Mouse (Mus musculus): Measurements from ENCODE around the gene Tnfaip1. TPM values are rescaled to one million over a fixed set of nuclear protein-coding genes. Genes with fewer than 3 reads are reported as not detected.

The Tnfaip1 gene
- polyA plus RNA-seq, 1 experiment from 2014 or later: 58.4 TPM

DNA sequence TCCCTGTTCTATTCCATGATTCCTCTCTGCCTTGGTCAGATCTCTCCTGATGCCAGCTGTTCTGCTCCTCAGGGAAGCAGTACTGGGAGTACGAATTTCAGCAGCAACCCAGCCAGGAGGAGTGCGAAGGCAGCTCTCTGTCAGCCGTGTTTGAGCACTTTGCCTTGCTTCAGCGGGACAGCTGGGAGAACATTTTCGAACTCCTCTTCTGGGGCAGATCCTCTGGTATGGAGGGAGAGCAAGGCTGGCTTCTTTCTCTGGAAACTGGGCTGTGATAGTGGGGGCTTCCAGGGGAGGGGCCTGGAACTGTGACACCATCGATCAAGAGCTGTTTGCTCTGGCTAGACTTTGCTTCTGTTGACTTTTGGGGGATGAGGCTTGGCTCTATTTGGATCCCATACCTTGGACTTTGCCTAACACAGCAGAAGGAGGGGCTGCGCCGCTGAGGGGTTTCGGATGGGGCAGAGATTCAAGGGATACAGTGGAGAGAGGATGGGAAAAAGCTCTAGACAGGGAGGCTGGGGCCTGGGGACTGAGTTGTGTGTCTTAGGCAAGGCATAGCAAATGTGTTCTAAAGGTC lies 35.4 kb downstream of the Tnfaip1 start:
- H3K4me2 ChIP-seq (ENCODE audit: low read length): no peak overlapping the region
- DNase-seq (no peak), ATAC-seq (ENCODE audit: low FRiP score, low TSS enrichment) (no peak)
- WGBS: 80% methylated on average over 9 of the region's 9 CpGs
- H3K9ac ChIP-seq (replicated peaks; ENCODE audit: low read length): no peak overlapping the region; the same call in 1 of the 2 replicates
- 0 out of 2 replicates have a peak, but pooled peaks cover 5% of the 10 kb centered on the region for H3K27me3 ChIP-seq (ENCODE audit: control insufficient read depth, insufficient read depth, low read length)
- 0 out of 2 replicates have a peak, but pooled peaks cover 5% of the 10 kb centered on the region for H3K36me3 ChIP-seq (ENCODE audit: control insufficient read depth, insufficient read depth, low read length)
- no peaks in the 10 kb centered on the region for H3K9me3 ChIP-seq (ENCODE audit: control insufficient read depth, low read length)
- H3K4me3 ChIP-seq (replicated peaks; ENCODE audit: low read depth, low read length): no peak overlapping the region
- no peak overlapping the region for H3K27ac ChIP-seq (replicated peaks; ENCODE audit: low read depth, low read length)
- H3K4me1 ChIP-seq (ENCODE audit: control insufficient read depth, insufficient read depth, low read length): peaks cover 11% of the 10 kb centered on the region

- Histone ChIP-seq H3K9ac (replicated peaks; ENCODE audit: low read length) (no peak overlapping the region; the same call in 1 of the 2 replicates), H3K27me3 (ENCODE audit: control insufficient read depth, insufficient read depth, low read length) (0 out of 2 replicates have a peak, but pooled peaks cover 5% of the 10 kb centered on the region), H3K36me3 (ENCODE audit: control insufficient read depth, insufficient read depth, low read length) (no peaks in the 10 kb centered on the region), H3K27ac (replicated peaks; ENCODE audit: low read depth, low read length) (no peak overlapping the region), H3K4me2 (ENCODE audit: low read length) (no peak overlapping the region), H3K9me3 (ENCODE audit: control insufficient read depth, low read length) (no peaks in the 10 kb centered on the region), H3K4me3 (replicated peaks; ENCODE audit: low read depth, low read length) (no peak overlapping the region), H3K4me1 (ENCODE audit: control insufficient read depth, insufficient read depth, low read length) (peaks cover 23% of the 10 kb centered on the region)
- DNase-seq: no peak
- WGBS: 47% methylated on average over 16 of the region's 16 CpGs
- ATAC-seq (ENCODE audit: low FRiP score, low TSS enrichment): no peak
Measured at GRCm38 (mm10) chr11:78499543-78499942, 36.6 kb downstream of the Tnfaip1 start.

- Histone ChIP-seq H3K27me3 (ENCODE audit: control insufficient read depth, insufficient read depth, low read length) (0 out of 2 replicates have a peak, but pooled peaks cover 5% of the 10 kb centered on the region), H3K4me3 (replicated peaks; ENCODE audit: low read depth, low read length) (peak within 1 kb of the TSS; percentile 91), H3K27ac (replicated peaks; ENCODE audit: low read depth, low read length) (peak within 1 kb of the TSS; percentile 93), H3K9me3 (ENCODE audit: control insufficient read depth, low read length) (no peaks in the 10 kb centered on the region), H3K4me2 (ENCODE audit: low read length) (peak within 1 kb of the TSS; percentile 75), H3K9ac (replicated peaks; ENCODE audit: low read length) (peak within 1 kb of the TSS; percentile 57), H3K36me3 (ENCODE audit: control insufficient read depth, insufficient read depth, low read length) (no peaks in the 10 kb centered on the region), H3K4me1 (ENCODE audit: control insufficient read depth, insufficient read depth, low read length) (peaks cover 28% of the 10 kb centered on the region)
- WGBS: 45% methylated on average over 7 of the region's 7 CpGs
- ATAC-seq (ENCODE audit: low FRiP score, low TSS enrichment) (no peak), DNase-seq (no peak)
Measured at GRCm38 (mm10) chr11:78499004-78499403, 37.1 kb downstream of the Tnfaip1 start, which contains the start of gene Vtn. TSS of gene Vtn (plus strand) at chr11:78499091.

GRCm38 (mm10) chr11:78497544-78498522 lies 38.3 kb downstream of the Tnfaip1 start, which contains the start of gene Sarm1:
TSS of gene Sarm1 (minus strand) at chr11:78497754.
- Histone ChIP-seq H3K27ac (replicated peaks; ENCODE audit: low read depth, low read length) (peak within 1 kb of the TSS; percentile 93), H3K4me3 (replicated peaks; ENCODE audit: low read depth, low read length) (peak within 1 kb of the TSS; percentile 91), H3K9ac (replicated peaks; ENCODE audit: low read length) (peak within 1 kb of the TSS; percentile 89), H3K9me3 (ENCODE audit: control insufficient read depth, low read length) (no peaks in the 10 kb centered on the region), H3K36me3 (ENCODE audit: control insufficient read depth, insufficient read depth, low read length) (no peaks in the 10 kb centered on the region), H3K4me1 (ENCODE audit: control insufficient read depth, insufficient read depth, low read length) (peaks cover 29% of the 10 kb centered on the region), H3K27me3 (ENCODE audit: control insufficient read depth, insufficient read depth, low read length) (0 out of 2 replicates have a peak, but pooled peaks cover 5% of the 10 kb centered on the region), H3K4me2 (ENCODE audit: low read length) (peak within 1 kb of the TSS; percentile 75)
- 2% methylated on average over 36 of the region's 36 CpGs for WGBS
- DNase-seq (peak; percentile 99), ATAC-seq (ENCODE audit: low FRiP score, low TSS enrichment) (peak; percentile 96)

DNA sequence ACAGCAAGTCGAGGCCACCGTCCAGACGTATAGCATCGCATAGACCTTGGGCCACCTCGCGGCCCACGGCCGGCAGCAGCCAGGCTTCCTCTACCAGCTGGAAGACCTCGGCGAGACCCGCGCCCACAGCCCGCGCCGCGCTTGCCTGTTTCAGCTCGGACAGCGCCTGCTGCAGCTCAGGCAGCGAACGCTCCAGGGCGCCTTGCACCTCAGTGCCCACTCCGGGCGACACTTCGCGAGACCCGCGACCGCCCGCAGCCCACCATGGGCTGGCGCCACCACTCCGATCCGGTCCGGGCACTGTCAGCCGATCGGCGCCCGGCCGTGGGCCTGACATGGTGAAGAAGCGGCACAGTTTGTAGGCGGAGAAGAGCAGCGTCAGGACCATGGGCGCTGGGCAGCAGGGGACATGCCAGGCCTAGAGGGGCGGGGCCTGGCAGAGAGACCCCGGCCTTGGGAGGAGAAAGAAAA lies 39.0 kb downstream of the Tnfaip1 start:
- Histone ChIP-seq H3K4me3 (replicated peaks; ENCODE audit: low read depth, low read length) (peak overlapping the region; percentile 91), H3K9ac (replicated peaks; ENCODE audit: low read length) (peak overlapping the region; percentile 89), H3K36me3 (ENCODE audit: control insufficient read depth, insufficient read depth, low read length) (0 out of 2 replicates have a peak, but pooled peaks cover 3% of the 10 kb centered on the region), H3K27me3 (ENCODE audit: control insufficient read depth, insufficient read depth, low read length) (0 out of 2 replicates have a peak, but pooled peaks cover 5% of the 10 kb centered on the region), H3K4me1 (ENCODE audit: control insufficient read depth, insufficient read depth, low read length) (peaks cover 29% of the 10 kb centered on the region), H3K27ac (replicated peaks; ENCODE audit: low read depth, low read length) (peak overlapping the region; percentile 93), H3K4me2 (ENCODE audit: low read length) (peak overlapping the region; percentile 75), H3K9me3 (ENCODE audit: control insufficient read depth, low read length) (no peaks in the 10 kb centered on the region)
- 0% methylated on average over 44 of the region's 44 CpGs for WGBS
- DNase-seq (peak; percentile 82), ATAC-seq (ENCODE audit: low FRiP score, low TSS enrichment) (peak; percentile 78)

GRCm38 (mm10) chr11:78495904-78496303 lies 40.2 kb downstream of the Tnfaip1 start:
- Histone ChIP-seq H3K4me1 (ENCODE audit: control insufficient read depth, insufficient read depth, low read length) (peaks cover 30% of the 10 kb centered on the region), H3K9me3 (ENCODE audit: control insufficient read depth, low read length) (no peaks in the 10 kb centered on the region), H3K36me3 (ENCODE audit: control insufficient read depth, insufficient read depth, low read length) (0 out of 2 replicates have a peak, but pooled peaks cover 3% of the 10 kb centered on the region), H3K27ac (replicated peaks; ENCODE audit: low read depth, low read length) (no peak overlapping the region), H3K4me2 (ENCODE audit: low read length) (peak overlapping the region; percentile 75), H3K9ac (replicated peaks; ENCODE audit: low read length) (peak overlapping the region; percentile 89), H3K27me3 (ENCODE audit: control insufficient read depth, insufficient read depth, low read length) (peaks cover 13% of the 10 kb centered on the region; the same call in 1 of the 2 replicates), H3K4me3 (replicated peaks; ENCODE audit: low read depth, low read length) (peak overlapping the region; percentile 91)
- ATAC-seq (ENCODE audit: low FRiP score, low TSS enrichment) (no peak), DNase-seq (peak; percentile 43)
- WGBS: 7% methylated on average over 6 of the region's 6 CpGs

GRCm38 (mm10) chr11:78490781-78491241 lies 45.3 kb downstream of the Tnfaip1 start:
- Histone ChIP-seq H3K27ac (replicated peaks; ENCODE audit: low read depth, low read length) (0 out of 2 replicates have a peak overlapping the region, but pooled peaks have one; percentile 37), H3K36me3 (ENCODE audit: control insufficient read depth, insufficient read depth, low read length) (peaks cover 39% of the 10 kb centered on the region), H3K4me1 (ENCODE audit: control insufficient read depth, insufficient read depth, low read length) (peaks cover 26% of the 10 kb centered on the region), H3K4me3 (replicated peaks; ENCODE audit: low read depth, low read length) (peak overlapping the region; percentile 24), H3K4me2 (ENCODE audit: low read length) (peak overlapping the region; percentile 50), H3K9me3 (ENCODE audit: control insufficient read depth, low read length) (no peaks in the 10 kb centered on the region), H3K27me3 (ENCODE audit: control insufficient read depth, insufficient read depth, low read length) (peaks cover 18% of the 10 kb centered on the region; the same call in 1 of the 2 replicates), H3K9ac (replicated peaks; ENCODE audit: low read length) (peak overlapping the region; percentile 37; the same call in 1 of the 2 replicates)
- WGBS: 8% methylated on average over 48 of the region's 48 CpGs
- ATAC-seq (ENCODE audit: low FRiP score, low TSS enrichment): peak; percentile 34; the same call in 1 of the 2 replicates
- peak; percentile 80 for DNase-seq

DNA sequence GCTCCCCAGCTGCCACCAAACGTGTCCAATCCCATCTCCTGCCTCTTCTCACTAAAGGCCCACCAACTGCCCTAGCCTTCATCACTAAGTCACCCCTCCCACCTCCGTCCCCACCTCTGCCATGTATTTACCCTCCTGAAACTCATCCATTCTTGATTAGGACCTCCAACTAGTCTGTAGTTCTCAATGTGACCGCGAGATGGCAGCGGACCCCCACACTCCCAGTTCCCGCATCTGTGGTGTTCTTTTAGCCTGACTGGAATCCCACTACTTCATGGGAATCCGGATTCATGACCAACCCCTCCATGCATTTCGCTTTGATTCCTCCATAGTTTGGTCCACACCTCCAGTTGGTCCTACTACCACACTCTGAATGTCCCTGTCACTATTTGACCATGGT lies 48.0 kb downstream of the Tnfaip1 start:
- H3K4me3 ChIP-seq (replicated peaks; ENCODE audit: low read depth, low read length): no peak overlapping the region
- H3K9ac ChIP-seq (replicated peaks; ENCODE audit: low read length): no peak overlapping the region
- 5% methylated on average over 8 of the region's 8 CpGs for WGBS
- H3K27me3 ChIP-seq (ENCODE audit: control insufficient read depth, insufficient read depth, low read length): peaks cover 18% of the 10 kb centered on the region; the same call in 1 of the 2 replicates
- H3K27ac ChIP-seq (replicated peaks; ENCODE audit: low read depth, low read length): no peak overlapping the region
- ATAC-seq (ENCODE audit: low FRiP score, low TSS enrichment) (no peak), DNase-seq (peak; percentile 87)
- peaks cover 60% of the 10 kb centered on the region for H3K36me3 ChIP-seq (ENCODE audit: control insufficient read depth, insufficient read depth, low read length)
- H3K9me3 ChIP-seq (ENCODE audit: control insufficient read depth, low read length): no peaks in the 10 kb centered on the region
- H3K4me2 ChIP-seq (ENCODE audit: low read length): no peak overlapping the region
- H3K4me1 ChIP-seq (ENCODE audit: control insufficient read depth, insufficient read depth, low read length): peaks cover 7% of the 10 kb centered on the region; the same call in 1 of the 2 replicates

Data from midbrain, embryonic 14.5 days (tissue).